Mouse (Mus musculus): ENCODE data around the gene Tmem121b. TPM values are rescaled to one million over a fixed set of nuclear protein-coding genes. Genes with fewer than 3 reads are reported as not detected.

The Tmem121b gene
- total RNA-seq, 2 experiments from 2014 or later: 0.13 TPM; not detected in 1

- DNase-seq: peak; percentile 27 to 53
Observed at GRCm38 (mm10) chr6:120492499-120493373, 871 bp downstream of the Tmem121b start.

GRCm38 (mm10) chr6:120491862-120492498 lies 1.6 kb downstream of the Tmem121b start:
- DNase-seq: no peak

- DNase-seq: no peak
Observed at GRCm38 (mm10) chr6:120491064-120491463, 2.5 kb downstream of the Tmem121b start.

GRCm38 (mm10) chr6:120489461-120489860 lies 4.1 kb downstream of the Tmem121b start:
- DNase-seq: no peak

- DNase-seq: no peak
Observed at GRCm38 (mm10) chr6:120488647-120489046, 5.0 kb downstream of the Tmem121b start.

- no peak for DNase-seq
Observed at GRCm38 (mm10) chr6:120486051-120486510, 7.5 kb downstream of the Tmem121b start.

GRCm38 (mm10) chr6:120485038-120485437 lies 8.6 kb downstream of the Tmem121b start:
- DNase-seq: no peak

GRCm38 (mm10) chr6:120483211-120483626 lies 10.4 kb downstream of the Tmem121b start:
- peak; percentile 55 to 73 for DNase-seq

- DNase-seq: peak in 1 of 2 experiments; percentile 31
Observed at GRCm38 (mm10) chr6:120482756-120483155, 10.9 kb downstream of the Tmem121b start.

GRCm38 (mm10) chr6:120482021-120482420 lies 11.6 kb downstream of the Tmem121b start:
- DNase-seq: no peak

GRCm38 (mm10) chr6:120481538-120481937 lies 12.1 kb downstream of the Tmem121b start:
- DNase-seq: peak in 1 of 2 experiments; percentile 43

GRCm38 (mm10) chr6:120480361-120480760 lies 13.2 kb downstream of the Tmem121b start:
- no peak for DNase-seq

GRCm38 (mm10) chr6:120479302-120479701 lies 14.3 kb downstream of the Tmem121b start:
- DNase-seq: no peak

GRCm38 (mm10) chr6:120475288-120475687 lies 18.3 kb downstream of the Tmem121b start:
- DNase-seq: no peak

- DNase-seq: no peak
Observed at GRCm38 (mm10) chr6:120473427-120473826, 20.2 kb downstream of the Tmem121b start.

GRCm38 (mm10) chr6:120472455-120473140 lies 21.0 kb downstream of the Tmem121b start:
- no peak for DNase-seq

GRCm38 (mm10) chr6:120471991-120472441 lies 21.6 kb downstream of the Tmem121b start:
- no peak for DNase-seq

GRCm38 (mm10) chr6:120470666-120471065 lies 22.9 kb downstream of the Tmem121b start:
- DNase-seq: peak; percentile 41 to 48

GRCm38 (mm10) chr6:120469770-120470169 lies 23.8 kb downstream of the Tmem121b start:
- no peak for DNase-seq

- DNase-seq: no peak
Observed at GRCm38 (mm10) chr6:120469268-120469667, 24.3 kb downstream of the Tmem121b start.

GRCm38 (mm10) chr6:120468259-120468658 lies 25.3 kb downstream of the Tmem121b start:
- no peak for DNase-seq

GRCm38 (mm10) chr6:120466609-120467329 lies 26.8 kb downstream of the Tmem121b start:
- no peak for DNase-seq
